Mouse (Mus musculus): Measurements from ENCODE around the gene Olfr1280. TPM values are rescaled to one million over a fixed set of nuclear protein-coding genes. Genes with fewer than 3 reads are reported as not detected.

Olfr1280 gene
- polyA plus RNA-seq, 1 experiment from 2014 or later = not detected

- DNase-seq (ENCODE audit: low spot score) = no peak
- H3K4me2 ChIP-seq (ENCODE audit: low read length) = no peak within 1 kb of the TSS
- H3K27me3 ChIP-seq (replicated peaks; ENCODE audit: control insufficient read depth, insufficient read depth, low read length) = no peaks in the 10 kb centered on the region
- H3K4me1 ChIP-seq (replicated peaks; ENCODE audit: control insufficient read depth, insufficient read depth, low read length) = no peaks in the 10 kb centered on the region
- no peak within 1 kb of the TSS for H3K4me3 ChIP-seq (ENCODE audit: low read depth, low read length)
- no peak within 1 kb of the TSS for H3K9ac ChIP-seq (ENCODE audit: low read length)
- H3K27ac ChIP-seq (ENCODE audit: low read depth) = no peak within 1 kb of the TSS
- ATAC-seq (replicated peaks; ENCODE audit: low FRiP score, low TSS enrichment, low read depth) = no peak
- WGBS = 91% methylated on average over 1 of the region's 1 CpGs
- H3K9me3 ChIP-seq (ENCODE audit: control insufficient read depth, low read length) = no peaks in the 10 kb centered on the region
- H3K36me3 ChIP-seq (ENCODE audit: control insufficient read depth, insufficient read depth, low read length) = no peaks in the 10 kb centered on the region
Measured at GRCm38 (mm10) chr2:111375222-111375621, 61.4 kb downstream of the Olfr1280 start, which contains the start of gene Olfr1284. Gene Olfr1284, plus strand, starts transcription at chr2:111375522.

Other genes starting within 250 kb of the Olfr1280 start
- gene Gm13941, start 208.0 kb upstream of the Olfr1280 start, polyA plus RNA-seq (2014; fragmentation: Nextera tagmentation; extraction: Ambion mirVana) = not detected in 2 replicates
- not detected in 2 replicates for gene Gm15130, start 161.1 kb upstream of the Olfr1280 start, polyA plus RNA-seq (2014; fragmentation: Nextera tagmentation; extraction: Ambion mirVana)
- not detected in 2 replicates for gene 4930430A15Rik, start 84.4 kb upstream of the Olfr1280 start, polyA plus RNA-seq (2014; fragmentation: Nextera tagmentation; extraction: Ambion mirVana)
- not detected in 2 replicates for gene Olfr1275, start 78.7 kb upstream of the Olfr1280 start, polyA plus RNA-seq (2014; fragmentation: Nextera tagmentation; extraction: Ambion mirVana)
- not detected in 2 replicates for gene Olfr1276, start 59.5 kb upstream of the Olfr1280 start, polyA plus RNA-seq (2014; fragmentation: Nextera tagmentation; extraction: Ambion mirVana)
- gene Olfr1277, start 39.9 kb upstream of the Olfr1280 start, polyA plus RNA-seq (2014; fragmentation: Nextera tagmentation; extraction: Ambion mirVana) = not detected in 2 replicates
- not detected in 2 replicates for gene Olfr1278, start 23.9 kb upstream of the Olfr1280 start, polyA plus RNA-seq (2014; fragmentation: Nextera tagmentation; extraction: Ambion mirVana)
- not detected in 2 replicates for gene Olfr1279, start 13.4 kb upstream of the Olfr1280 start, polyA plus RNA-seq (2014; fragmentation: Nextera tagmentation; extraction: Ambion mirVana)
- gene Olfr1281, start 12.5 kb downstream of the Olfr1280 start, polyA plus RNA-seq (2014; fragmentation: Nextera tagmentation; extraction: Ambion mirVana) = not detected in 2 replicates
- gene Olfr1282, start 22.1 kb downstream of the Olfr1280 start, polyA plus RNA-seq (2014; fragmentation: Nextera tagmentation; extraction: Ambion mirVana) = not detected in 2 replicates
- not detected in 2 replicates for gene Olfr1283, start 52.8 kb downstream of the Olfr1280 start, polyA plus RNA-seq (2014; fragmentation: Nextera tagmentation; extraction: Ambion mirVana)
- gene Olfr1284, start 61.5 kb downstream of the Olfr1280 start, polyA plus RNA-seq (2014; fragmentation: Nextera tagmentation; extraction: Ambion mirVana) = not detected in 2 replicates
- not detected in 2 replicates for gene Olfr1286, start 109.1 kb downstream of the Olfr1280 start, polyA plus RNA-seq (2014; fragmentation: Nextera tagmentation; extraction: Ambion mirVana)
- not detected in 2 replicates for gene Olfr1287, start 135.1 kb downstream of the Olfr1280 start, polyA plus RNA-seq (2014; fragmentation: Nextera tagmentation; extraction: Ambion mirVana)
- gene Olfr1288, start 160.1 kb downstream of the Olfr1280 start, polyA plus RNA-seq (2014; fragmentation: Nextera tagmentation; extraction: Ambion mirVana) = not detected in 2 replicates
- not detected in 2 replicates for gene Olfr1289, start 166.8 kb downstream of the Olfr1280 start, polyA plus RNA-seq (2014; fragmentation: Nextera tagmentation; extraction: Ambion mirVana)
- gene Olfr1290, start 179.8 kb downstream of the Olfr1280 start, polyA plus RNA-seq (2014; fragmentation: Nextera tagmentation; extraction: Ambion mirVana) = not detected in 2 replicates
- not detected in 2 replicates for gene Olfr1291-ps1, start 183.2 kb downstream of the Olfr1280 start, polyA plus RNA-seq (2014; fragmentation: Nextera tagmentation; extraction: Ambion mirVana)
- not detected in 2 replicates for gene Olfr1293-ps, start 211.2 kb downstream of the Olfr1280 start, polyA plus RNA-seq (2014; fragmentation: Nextera tagmentation; extraction: Ambion mirVana)
- gene Olfr1294, start 226.3 kb downstream of the Olfr1280 start, polyA plus RNA-seq (2014; fragmentation: Nextera tagmentation; extraction: Ambion mirVana) = not detected in 2 replicates

Data from intestine, embryonic 14.5 days (tissue).